Comparison of ENCODE assay signal across 28 mouse cellular contexts in the genomic region with DNA sequence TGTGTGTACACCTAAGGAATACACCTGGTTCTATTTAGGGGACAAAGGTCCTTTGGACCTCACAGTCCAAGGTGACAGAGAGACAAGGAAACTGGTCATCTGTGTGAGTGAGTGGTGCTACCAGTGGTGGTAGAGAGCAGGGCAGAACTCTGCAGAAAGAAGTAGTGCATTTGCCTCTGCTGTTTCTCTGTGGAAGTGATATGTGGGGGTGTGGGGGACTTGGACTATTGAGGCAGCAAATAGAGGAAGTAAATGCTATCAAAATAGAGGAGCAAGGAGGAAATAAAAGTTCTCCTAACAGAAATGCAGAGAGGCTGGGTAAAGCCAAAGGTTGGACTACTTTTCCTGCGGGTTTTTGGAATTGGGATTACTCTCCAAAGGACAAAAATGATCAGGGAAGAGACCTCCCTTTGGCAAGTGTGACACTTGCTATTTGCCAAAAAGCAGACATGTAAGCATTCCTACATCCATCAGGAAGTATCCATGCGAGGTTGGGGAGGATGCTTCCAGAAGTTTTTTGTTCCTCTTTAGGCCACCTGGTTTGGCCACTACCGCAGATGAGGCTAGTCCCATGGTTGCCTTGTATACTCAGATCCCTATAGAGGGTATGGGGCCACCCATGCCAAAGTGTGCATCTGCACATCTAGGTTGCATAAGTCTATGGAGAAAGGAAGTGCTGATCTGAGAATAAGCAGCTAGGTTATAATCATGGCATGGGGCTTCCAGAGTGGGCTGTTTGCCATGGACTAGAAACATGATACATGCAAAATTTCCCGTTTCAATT.
DNase-seq lines count a peak whose midpoint lies in the region; ATAC-seq lines count a peak whose summit lies in the region.
"Had no signal": no experiment of that assay in that cellular context is flagged by ENCODE, and none has a peak within 500 bp of the region (broad histone marks: within the 10 kb centered on the region; RNA-seq: fewer than 3 reads in every experiment).

No protein-coding gene starts in this region.

- no peak overlapping the region for H3K4me3 ChIP-seq in hindbrain, embryonic 11.5 days (ENCODE audit: low read depth, low read length)
- H3K4me3 ChIP-seq: embryonic facial prominence, embryonic 12.5 days; forebrain, embryonic 15.5 days; gastrocnemius, adult 2 months; hindbrain, embryonic 10.5 days; limb, embryonic 10.5 days; limb, embryonic 15.5 days; liver, embryonic 15.5 days; lung, embryonic 15.5 days had no signal

- no peak overlapping the region for H3K4me2 ChIP-seq in hindbrain, embryonic 11.5 days (replicated peaks; ENCODE audit: low read depth, low read length)
- H3K4me2 ChIP-seq: embryonic facial prominence, embryonic 12.5 days; forebrain, embryonic 15.5 days; limb, embryonic 15.5 days; liver, embryonic 15.5 days; lung, embryonic 15.5 days had no signal

- DNase-seq in heart, adult 11 months: peak; percentile 89
- no peak for DNase-seq in heart, adult 9 months (ENCODE audit: low spot score in 2 of 2)
- DNase-seq in spleen, postnatal 36 days (ENCODE audit: low spot score in 2 of 2): peak; percentile 71 to 77
- no peak for DNase-seq in spleen, postnatal 14 days (ENCODE audit: low spot score in 2 of 2)
- no peak for DNase-seq in urinary bladder, adult 2 months (ENCODE audit: low spot score)
- DNase-seq in hindbrain, embryonic 11.5 days (ENCODE audit: low spot score): no peak
- DNase-seq: cerebellum, adult 11 months; cerebellum, adult 9-10 months; cerebellum, postnatal 36 days; embryo, embryonic 11 days; gastrocnemius, adult 2 months; gastrocnemius, postnatal 36 days; heart, postnatal 14 days; kidney, adult 18-20 months; kidney, postnatal 4 days; midbrain, embryonic 14.5 days; right cerebral cortex, postnatal 25 days; thymus, postnatal 4 days had no signal

- ATAC-seq in megakaryocyte progenitor cell, adult 5-6 weeks (replicated peaks; ENCODE audit: poor library complexity): peak; percentile 62
- ATAC-seq in hindbrain, embryonic 11.5 days (ENCODE audit: low FRiP score): no peak
- ATAC-seq: forebrain, embryonic 15.5 days; hindbrain, embryonic 16.5 days had no signal

- H3K27ac ChIP-seq in hindbrain, embryonic 11.5 days (ENCODE audit: low read depth, low read length): no peak overlapping the region
- H3K27ac ChIP-seq: embryonic facial prominence, embryonic 12.5 days; forebrain, embryonic 15.5 days; gastrocnemius, adult 2 months; hindbrain, embryonic 10.5 days; kidney, postnatal 0 days; limb, embryonic 10.5 days; limb, embryonic 15.5 days; liver, embryonic 15.5 days; lung, embryonic 15.5 days had no signal

- no peak overlapping the region for H3K9ac ChIP-seq in hindbrain, embryonic 11.5 days (ENCODE audit: low read depth, low read length)
- H3K9ac ChIP-seq: embryonic facial prominence, embryonic 12.5 days; forebrain, embryonic 15.5 days; limb, embryonic 15.5 days; liver, embryonic 15.5 days; lung, embryonic 15.5 days had no signal

- no peaks in the 10 kb centered on the region for H3K36me3 ChIP-seq in hindbrain, embryonic 11.5 days (ENCODE audit: control insufficient read depth, insufficient read depth, low read length)
- H3K36me3 ChIP-seq: embryonic facial prominence, embryonic 12.5 days; forebrain, embryonic 15.5 days; hindbrain, embryonic 10.5 days; limb, embryonic 10.5 days; limb, embryonic 15.5 days; liver, embryonic 15.5 days; lung, embryonic 15.5 days had no signal

- H3K9me3 ChIP-seq in hindbrain, embryonic 11.5 days (ENCODE audit: control insufficient read depth, low read length): no peaks in the 10 kb centered on the region
- H3K9me3 ChIP-seq: embryonic facial prominence, embryonic 12.5 days; forebrain, embryonic 15.5 days; hindbrain, embryonic 10.5 days; limb, embryonic 10.5 days; limb, embryonic 15.5 days; liver, embryonic 15.5 days; lung, embryonic 15.5 days had no signal

- no peaks in the 10 kb centered on the region for H3K27me3 ChIP-seq in hindbrain, embryonic 11.5 days (ENCODE audit: control insufficient read depth, insufficient read depth, low read length)
- H3K27me3 ChIP-seq: embryonic facial prominence, embryonic 12.5 days; forebrain, embryonic 15.5 days; limb, embryonic 15.5 days; liver, embryonic 15.5 days; lung, embryonic 15.5 days had no signal

- no peaks in the 10 kb centered on the region for H3K4me1 ChIP-seq in hindbrain, embryonic 11.5 days (replicated peaks; ENCODE audit: control insufficient read depth, insufficient read depth, low read length)
- H3K4me1 ChIP-seq: embryonic facial prominence, embryonic 12.5 days; forebrain, embryonic 15.5 days; hindbrain, embryonic 10.5 days; limb, embryonic 10.5 days; limb, embryonic 15.5 days; liver, embryonic 15.5 days; lung, embryonic 15.5 days had no signal

- 85% methylated on average over 4 of the region's 4 CpGs for WGBS in hindbrain, embryonic 11.5 days

Comparison
In these comparisons a context has a peak if more than half of its experiments do, and no peak if none do; other contexts are left out.
1. DNase-seq: peak in heart, adult 11 months (single experiment) and spleen, postnatal 36 days (2 of 2); none in heart, adult 9 months (0 of 2), spleen, postnatal 14 days (0 of 2), urinary bladder, adult 2 months (single experiment) and hindbrain, embryonic 11.5 days (single experiment).